Mouse (Mus musculus): ENCODE measurements around the gene Mib2. TPM values are rescaled to one million over a fixed set of nuclear protein-coding genes. Genes with fewer than 3 reads are reported as not detected.

The Mib2 gene
- polyA plus RNA-seq, 1 experiment, result 106 TPM

GRCm38 (mm10) chr4:155654456-155655298 lies 14.3 kb downstream of the Mib2 start:
- TF ChIP-seq TCF3 (IDR thresholded peaks at IDR 0.05; ENCODE audit: insufficient read length, low read depth) (no peak), SRF (IDR thresholded peaks at IDR 0.05; ENCODE audit: control insufficient read depth, insufficient read length, low read depth) (no peak), USF1 (IDR thresholded peaks at IDR 0.05; ENCODE audit: low read depth) (no peak), CEBPB (IDR thresholded peaks at IDR 0.05; ENCODE audit: insufficient read depth, poor library complexity, severe bottlenecking) (no peak), MAX (IDR thresholded peaks at IDR 0.05; ENCODE audit: low read depth) (no peak), MYOD1 (IDR thresholded peaks at IDR 0.05; ENCODE audit: control insufficient read depth in 1 of 3, insufficient read length in 2 of 3, low read depth in 2 of 3) (peak in 1 of 3 experiments; percentile 4), TCF12 (IDR thresholded peaks at IDR 0.05; ENCODE audit: insufficient read depth, poor library complexity, severe bottlenecking) (no peak), POLR2A (IDR thresholded peaks at IDR 0.05; ENCODE audit: insufficient read length, low read depth) (no peak), MYOG (IDR thresholded peaks at IDR 0.05; ENCODE audit: control insufficient read depth in 1 of 3, insufficient read depth in 1 of 3, insufficient read length in 2 of 3, low read depth in 2 of 3) (no peak), POLR2AphosphoS2 (IDR thresholded peaks at IDR 0.05; ENCODE audit: insufficient read length, low read depth) (peak; percentile 64), E2F4 (IDR thresholded peaks at IDR 0.05; ENCODE audit: insufficient read depth) (no peak)
- H3K79me2 ChIP-seq (ENCODE audit: control insufficient read depth, insufficient read depth), result no peaks in the 10 kb centered on the region
- H3K27me3 ChIP-seq (ENCODE audit: control insufficient read depth, insufficient read depth, insufficient read length), result no peaks in the 10 kb centered on the region
- no peak overlapping the region for H3ac ChIP-seq (ENCODE audit: control insufficient read depth, insufficient read length)
- H3K4me2 ChIP-seq (ENCODE audit: low read depth), result peak overlapping the region; percentile 64
- no peak overlapping the region for H3K4me3 ChIP-seq
- H3K36me3 ChIP-seq (ENCODE audit: control insufficient read depth, insufficient read depth), result peaks cover 12% of the 10 kb centered on the region

GRCm38 (mm10) chr4:155654183-155654455 lies 14.9 kb downstream of the Mib2 start:
- Histone ChIP-seq H3K4me2 (ENCODE audit: low read depth) (peak overlapping the region; percentile 62), H3K27me3 (ENCODE audit: control insufficient read depth, insufficient read depth, insufficient read length) (no peaks in the 10 kb centered on the region), H3K4me3 (no peak overlapping the region), H3ac (ENCODE audit: control insufficient read depth, insufficient read length) (no peak overlapping the region), H3K36me3 (ENCODE audit: control insufficient read depth, insufficient read depth) (peaks cover 12% of the 10 kb centered on the region), H3K79me2 (ENCODE audit: control insufficient read depth, insufficient read depth) (no peaks in the 10 kb centered on the region)
- TF ChIP-seq POLR2AphosphoS2 (IDR thresholded peaks at IDR 0.05; ENCODE audit: insufficient read length, low read depth) (no peak), CEBPB (IDR thresholded peaks at IDR 0.05; ENCODE audit: insufficient read depth, poor library complexity, severe bottlenecking) (no peak), MYOD1 (IDR thresholded peaks at IDR 0.05; ENCODE audit: control insufficient read depth in 1 of 3, insufficient read length in 2 of 3, low read depth in 2 of 3) (no peak), E2F4 (IDR thresholded peaks at IDR 0.05; ENCODE audit: insufficient read depth) (no peak), REST (IDR thresholded peaks at IDR 0.05; ENCODE audit: insufficient read depth, insufficient read length) (no peak), SRF (IDR thresholded peaks at IDR 0.05; ENCODE audit: control insufficient read depth, insufficient read length, low read depth) (no peak), TCF12 (IDR thresholded peaks at IDR 0.05; ENCODE audit: insufficient read depth, poor library complexity, severe bottlenecking) (no peak)

GRCm38 (mm10) chr4:155653451-155654182 lies 15.4 kb downstream of the Mib2 start:
- Histone ChIP-seq H3K79me2 (ENCODE audit: control insufficient read depth, insufficient read depth) (no peaks in the 10 kb centered on the region), H3K4me2 (ENCODE audit: low read depth) (peak overlapping the region; percentile 62), H3K36me3 (ENCODE audit: control insufficient read depth, insufficient read depth) (peaks cover 12% of the 10 kb centered on the region), H3K4me3 (no peak overlapping the region), H3ac (ENCODE audit: control insufficient read depth, insufficient read length) (no peak overlapping the region), H3K27me3 (ENCODE audit: control insufficient read depth, insufficient read depth, insufficient read length) (no peaks in the 10 kb centered on the region)
- TF ChIP-seq MAX (IDR thresholded peaks at IDR 0.05; ENCODE audit: low read depth) (no peak), E2F4 (IDR thresholded peaks at IDR 0.05; ENCODE audit: insufficient read depth) (no peak), POLR2AphosphoS2 (IDR thresholded peaks at IDR 0.05; ENCODE audit: insufficient read length, low read depth) (peak; percentile 91), MYOD1 (IDR thresholded peaks at IDR 0.05; ENCODE audit: control insufficient read depth in 1 of 3, insufficient read length in 2 of 3, low read depth in 2 of 3) (peak in 1 of 3 experiments; percentile 42), CEBPB (IDR thresholded peaks at IDR 0.05; ENCODE audit: insufficient read depth, poor library complexity, severe bottlenecking) (no peak), TCF3 (IDR thresholded peaks at IDR 0.05; ENCODE audit: insufficient read length, low read depth) (no peak), SRF (IDR thresholded peaks at IDR 0.05; ENCODE audit: control insufficient read depth, insufficient read length, low read depth) (no peak), MYOG (IDR thresholded peaks at IDR 0.05; ENCODE audit: control insufficient read depth in 1 of 3, insufficient read depth in 1 of 3, insufficient read length in 2 of 3, low read depth in 2 of 3) (peak in 1 of 3 experiments; percentile 65), USF1 (IDR thresholded peaks at IDR 0.05; ENCODE audit: low read depth) (no peak), POLR2A (IDR thresholded peaks at IDR 0.05; ENCODE audit: insufficient read length, low read depth) (peak; percentile 0), REST (IDR thresholded peaks at IDR 0.05; ENCODE audit: insufficient read depth, insufficient read length) (no peak), TCF12 (IDR thresholded peaks at IDR 0.05; ENCODE audit: insufficient read depth, poor library complexity, severe bottlenecking) (no peak)

- TF ChIP-seq MYOG (IDR thresholded peaks at IDR 0.05; ENCODE audit: control insufficient read depth in 1 of 3, insufficient read depth in 1 of 3, insufficient read length in 2 of 3, low read depth in 2 of 3), result no peak
- TF ChIP-seq POLR2AphosphoS2 (IDR thresholded peaks at IDR 0.05; ENCODE audit: insufficient read length, low read depth), result peak; percentile 26
These were observed 15.9 kb downstream of the Mib2 start, which contains the start of gene Mmp23 for GRCm38 (mm10) chr4:155653086-155653450. TSS of gene Mmp23 (minus strand) at chr4:155653384.

More at GRCm38 (mm10) chr4:155653086-155653450, 15.9 kb downstream of the Mib2 start, which contains the start of gene Mmp23:
- H3K79me2 ChIP-seq (ENCODE audit: control insufficient read depth, insufficient read depth), result no peaks in the 10 kb centered on the region
- H3K27me3 ChIP-seq (ENCODE audit: control insufficient read depth, insufficient read depth, insufficient read length), result no peaks in the 10 kb centered on the region
- H3K4me3 ChIP-seq, result no peak within 1 kb of the TSS
- peak within 1 kb of the TSS; percentile 62 for H3K4me2 ChIP-seq (ENCODE audit: low read depth)
- no peak within 1 kb of the TSS for H3ac ChIP-seq (ENCODE audit: control insufficient read depth, insufficient read length)
- peaks cover 12% of the 10 kb centered on the region for H3K36me3 ChIP-seq (ENCODE audit: control insufficient read depth, insufficient read depth)

All from myocyte (in vitro differentiated cells).